Mouse (Mus musculus) midbrain, embryonic 11.5 days (tissue): ENCODE results near the gene Ctdsp1. TPM values are rescaled to one million over a fixed set of nuclear protein-coding genes. Genes with fewer than 3 reads are reported as not detected.

Experiments
- ATAC-seq: fragments of 200-750 bp; cut with Nextera tagmentation; 2 replicates; pipeline ENCODE4 v1.8.0; 2017; ENCODE audit warnings: moderate TSS enrichment, moderate library complexity; ENCODE audit not compliant: low FRiP score
- DNase-seq: peaks from one replicate; pipeline ENCODE4 v3.0.0; 2015; ENCODE audit warnings: low spot score; ENCODE audit errors: missing footprints
- H3K27ac ChIP-seq: fragments of 300-500 bp; sonication (generic); 2 replicates; pipeline ENCODE4 v1.5.1; 2014; ENCODE audit warnings: low read depth, low read length
- H3K27me3 ChIP-seq: fragments of 300-500 bp; sonication (generic); 2 replicates; pipeline ENCODE4 v1.6.1; 2014; ENCODE audit warnings: mild to moderate bottlenecking, low read length, moderate library complexity, mixed read lengths; ENCODE audit not compliant: control insufficient read depth, insufficient read depth
- H3K36me3 ChIP-seq: fragments of 300-500 bp; sonication (generic); 2 replicates; pipeline ENCODE4 v1.6.1; 2014; ENCODE audit warnings: mild to moderate bottlenecking, low read length, moderate library complexity, mixed read lengths; ENCODE audit not compliant: control insufficient read depth, insufficient read depth
- H3K4me1 ChIP-seq: fragments of 300-500 bp; sonication (generic); 2 replicates; pipeline ENCODE4 v1.6.1; 2014; ENCODE audit warnings: low read length; ENCODE audit not compliant: control insufficient read depth, insufficient read depth
- H3K4me2 ChIP-seq: fragments of 300-500 bp; sonication (generic); 2 replicates; pipeline ENCODE4 v1.6.1; 2014; ENCODE audit warnings: mild to moderate bottlenecking, moderate library complexity
- H3K4me3 ChIP-seq: fragments of 300-500 bp; sonication (generic); 2 replicates; pipeline ENCODE4 v1.5.1; 2014; ENCODE audit warnings: low read depth, low read length
- H3K9ac ChIP-seq: fragments of 300-500 bp; sonication (generic); 2 replicates; pipeline ENCODE4 v1.6.1; 2014; ENCODE audit warnings: low read length
- H3K9me3 ChIP-seq: fragments of 300-500 bp; sonication (generic); 2 replicates; pipeline ENCODE4 v1.6.1; 2016; ENCODE audit warnings: low read length; ENCODE audit not compliant: control insufficient read depth
- WGBS: fragments of 180-500 bp; shearing (Covaris S2); extraction: QIAGEN DNeasy Blood & Tissue Kit; methylation state at CpG from one replicate; pipeline ENCODE4 v1.1.7; 2014; 5-methylcytosine and 5-hydroxymethylcytosine counted together
- polyA plus RNA-seq: library from polyadenylated mRNA; unstranded; fragments of >200 nt; fragmentation: Nextera tagmentation; extraction: Ambion mirVana; gene quantifications from 2 replicates; pipeline ENCODE4 v1.2.1, GENCODE M21; 2014

Ctdsp1 gene
- polyA plus RNA-seq, 1 experiment from 2014 or later, result 37.9 TPM

DNA sequence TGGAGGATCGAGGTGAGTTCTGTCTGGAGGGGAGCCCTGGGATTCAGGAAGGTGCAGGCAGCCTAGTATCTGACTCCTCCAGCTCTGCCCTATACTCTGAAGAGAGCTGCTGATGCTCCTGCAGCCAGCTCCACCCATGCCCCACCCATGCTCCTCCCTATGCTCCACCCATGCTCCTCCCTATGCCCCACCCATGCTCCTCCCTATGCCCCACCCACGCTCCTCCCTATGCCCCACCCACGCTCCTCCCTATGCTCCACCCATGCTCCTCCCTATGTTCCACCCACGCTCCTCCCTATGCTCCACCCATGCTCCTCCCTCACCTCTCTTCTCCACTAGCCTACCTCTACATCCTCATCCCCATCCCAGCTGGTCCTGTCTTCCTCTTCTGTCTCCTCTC lies 23.8 kb downstream of the Ctdsp1 start:
- Histone ChIP-seq H3K9me3 (no peaks in the 10 kb centered on the region), H3K4me2 (no peak overlapping the region), H3K4me3 (no peak overlapping the region), H3K27me3 (no peaks in the 10 kb centered on the region), H3K4me1 (no peaks in the 10 kb centered on the region), H3K36me3 (no peaks in the 10 kb centered on the region), H3K9ac (no peak overlapping the region), H3K27ac (no peak overlapping the region)
- ATAC-seq (no peak), DNase-seq (no peak)
- WGBS, result 39% methylated on average over 4 of the region's 4 CpGs

DNA sequence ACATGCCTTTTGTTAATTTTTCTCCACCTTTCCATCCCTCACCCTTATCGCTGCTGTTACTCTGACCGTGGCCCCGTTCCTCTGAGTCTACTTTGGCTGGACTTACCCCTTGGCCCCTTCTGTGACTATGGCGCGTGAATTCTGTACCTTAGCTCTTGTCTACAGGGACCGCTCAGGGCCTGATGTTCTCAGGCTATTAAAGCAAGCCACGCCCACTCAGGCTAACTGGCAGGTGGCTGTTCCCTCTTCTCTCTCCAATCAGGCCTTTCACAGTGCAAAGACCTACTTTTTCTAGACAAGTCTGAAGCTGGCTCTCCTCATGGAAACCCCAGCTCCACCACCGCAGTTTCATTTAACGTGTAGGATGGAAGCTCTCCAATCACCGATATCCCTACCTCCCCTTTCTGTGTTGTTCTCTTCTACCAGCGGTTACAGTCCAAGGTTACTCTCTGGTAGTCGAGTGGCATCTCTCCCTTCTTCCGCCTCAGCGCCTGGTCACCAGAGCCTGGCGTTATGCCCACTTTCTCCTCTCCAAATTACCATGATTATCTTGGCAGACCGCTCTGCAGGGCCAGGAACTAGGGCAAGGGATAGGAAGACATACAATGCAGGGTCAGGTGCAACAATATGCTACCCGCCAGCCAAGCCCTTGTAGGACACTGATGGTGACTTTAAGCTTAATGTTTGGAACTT lies 27.6 kb downstream of the Ctdsp1 start:
- no peak overlapping the region for H3K4me3 ChIP-seq
- no peak for DNase-seq

DNA sequence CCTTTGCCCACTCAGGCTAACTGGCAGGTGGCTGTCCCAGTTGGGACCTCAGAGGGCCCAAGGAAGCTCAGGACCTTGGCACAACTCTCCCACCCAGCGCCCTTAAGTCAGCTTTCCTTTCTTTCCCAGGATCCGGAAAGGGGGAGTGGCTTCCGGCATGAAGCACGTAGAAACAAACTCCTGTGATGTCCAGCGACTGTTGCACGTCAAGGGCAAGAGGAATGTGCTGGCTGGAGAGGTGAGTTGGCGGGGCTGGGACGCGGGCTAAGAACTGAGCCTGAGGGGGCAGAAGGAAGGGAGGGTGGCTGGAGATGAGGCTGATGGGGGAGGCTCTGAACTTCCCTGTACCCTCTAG lies 28.1 kb downstream of the Ctdsp1 start:
- DNase-seq, result no peak
- no peaks in the 10 kb centered on the region for H3K9me3 ChIP-seq
- no peaks in the 10 kb centered on the region for H3K27me3 ChIP-seq

More for the DNA sequence above, 27.6 kb downstream of the Ctdsp1 start:
- WGBS, result 83% methylated on average over 17 of the region's 17 CpGs
- H3K9me3 ChIP-seq, result no peaks in the 10 kb centered on the region
- ATAC-seq, result no peak
- H3K36me3 ChIP-seq, result no peaks in the 10 kb centered on the region
- no peak overlapping the region for H3K27ac ChIP-seq
- no peak overlapping the region for H3K4me2 ChIP-seq
- H3K9ac ChIP-seq, result no peak overlapping the region
- no peaks in the 10 kb centered on the region; the same call in 1 of the 2 replicates for H3K4me1 ChIP-seq
- no peaks in the 10 kb centered on the region for H3K27me3 ChIP-seq

DNA sequence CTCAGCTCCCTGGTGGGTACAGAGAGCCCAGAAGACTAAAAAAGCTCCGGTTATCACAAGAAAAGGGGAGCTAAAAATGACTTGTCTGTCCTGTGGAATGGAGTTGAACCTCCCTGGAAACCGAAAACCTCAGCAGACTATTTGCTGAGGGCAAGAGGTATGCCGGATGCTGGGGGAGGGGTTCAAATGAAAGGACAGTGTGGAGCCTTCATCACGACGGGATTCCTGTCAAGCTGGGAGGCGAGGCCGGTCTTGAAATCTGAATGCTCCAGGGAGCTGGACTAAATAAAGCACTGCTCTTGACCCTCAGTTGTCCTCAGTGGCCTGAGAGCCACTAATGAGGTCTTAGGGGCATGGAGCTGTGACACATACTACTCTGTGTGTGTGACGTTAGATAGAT lies 31.8 kb downstream of the Ctdsp1 start:
- Histone ChIP-seq H3K27me3 (no peaks in the 10 kb centered on the region), H3K9ac (no peak overlapping the region), H3K4me2 (no peak overlapping the region), H3K27ac (no peak overlapping the region), H3K4me3 (no peak overlapping the region), H3K9me3 (no peaks in the 10 kb centered on the region), H3K36me3 (no peaks in the 10 kb centered on the region), H3K4me1 (no peaks in the 10 kb centered on the region; the same call in 1 of the 2 replicates)
- ATAC-seq (no peak), DNase-seq (no peak)
- 46% methylated on average over 8 of the region's 8 CpGs for WGBS

More for the DNA sequence above, 28.1 kb downstream of the Ctdsp1 start:
- no peak for ATAC-seq
- Histone ChIP-seq H3K9ac (no peak overlapping the region), H3K4me2 (no peak overlapping the region), H3K36me3 (no peaks in the 10 kb centered on the region), H3K4me3 (no peak overlapping the region), H3K27ac (no peak overlapping the region), H3K4me1 (no peaks in the 10 kb centered on the region; the same call in 1 of the 2 replicates)
- 77% methylated on average over 9 of the region's 9 CpGs for WGBS

DNA sequence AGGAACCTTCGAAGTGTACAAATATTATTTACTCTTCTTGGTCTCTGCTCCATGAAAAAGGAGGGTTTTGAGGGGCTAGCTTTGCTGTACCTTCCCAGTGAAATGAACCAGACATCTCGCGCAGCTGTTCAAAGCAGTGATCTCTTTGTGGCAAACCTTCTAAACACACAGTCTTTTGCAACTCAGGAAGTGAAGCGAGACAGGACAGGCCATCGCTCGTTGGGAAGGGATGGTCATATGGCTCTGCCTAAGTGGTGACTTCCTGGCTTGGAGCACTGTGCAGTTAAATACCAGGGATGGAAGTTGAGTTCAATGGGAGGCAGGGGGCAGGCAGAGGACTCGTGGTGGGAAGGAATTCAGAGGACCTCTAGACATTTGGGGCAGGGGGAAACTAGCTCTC lies 34.5 kb downstream of the Ctdsp1 start:
- no peak for ATAC-seq
- no peak for DNase-seq
- no peaks in the 10 kb centered on the region; the same call in 1 of the 2 replicates for H3K4me1 ChIP-seq
- H3K27ac ChIP-seq, result no peak overlapping the region
- WGBS, result 80% methylated on average over 7 of the region's 7 CpGs
- H3K36me3 ChIP-seq, result no peaks in the 10 kb centered on the region
- no peak overlapping the region for H3K9ac ChIP-seq
- H3K4me2 ChIP-seq, result no peak overlapping the region
- H3K9me3 ChIP-seq, result no peaks in the 10 kb centered on the region
- H3K27me3 ChIP-seq, result no peaks in the 10 kb centered on the region
- no peak overlapping the region for H3K4me3 ChIP-seq

DNA sequence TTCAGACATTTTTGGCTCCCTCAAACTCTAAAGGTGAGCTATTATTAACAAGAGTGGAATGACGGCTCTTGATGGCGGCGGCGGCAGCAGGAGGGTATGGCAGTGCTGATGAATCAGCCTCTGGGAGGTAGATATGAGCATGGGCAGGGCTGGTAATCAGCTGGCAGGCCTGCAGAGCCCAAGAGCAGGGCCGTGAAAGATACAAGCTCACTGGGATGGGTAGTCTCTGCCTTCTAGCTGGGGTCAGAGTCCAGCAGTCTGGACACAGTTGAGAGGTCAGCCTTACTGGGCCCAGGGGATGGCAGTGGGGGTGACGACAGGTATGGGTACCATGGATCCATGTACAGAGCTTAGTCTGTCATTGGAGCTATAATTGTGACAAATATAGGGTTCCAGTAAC lies 41.9 kb downstream of the Ctdsp1 start:
- DNase-seq, result no peak
- Histone ChIP-seq H3K36me3 (peaks cover 5% of the 10 kb centered on the region; the same call in 1 of the 2 replicates), H3K4me2 (no peak overlapping the region), H3K27ac (no peak overlapping the region), H3K4me1 (no peaks in the 10 kb centered on the region), H3K4me3 (no peak overlapping the region), H3K9me3 (no peaks in the 10 kb centered on the region), H3K9ac (no peak overlapping the region), H3K27me3 (no peaks in the 10 kb centered on the region)
- WGBS, result 86% methylated on average over 6 of the region's 6 CpGs
- no peak for ATAC-seq

DNA sequence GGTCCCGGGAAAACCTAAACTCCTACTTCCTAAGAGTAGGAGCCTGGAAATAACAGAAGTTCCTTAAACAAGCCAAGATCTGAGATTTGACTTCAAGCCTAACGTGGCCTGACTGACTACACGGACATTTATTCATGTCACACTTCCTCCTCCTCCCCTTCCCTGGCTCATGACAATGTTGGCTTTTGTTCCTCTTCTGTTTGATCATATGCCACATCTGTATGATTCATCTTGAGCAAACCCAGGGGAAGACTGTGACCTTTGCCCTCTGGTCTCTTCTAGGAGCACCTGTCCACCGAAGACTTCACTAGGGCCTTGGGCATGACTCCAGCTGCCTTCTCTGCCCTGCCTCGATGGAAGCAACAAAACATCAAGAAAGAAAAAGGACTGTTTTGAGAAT lies 43.3 kb downstream of the Ctdsp1 start:
- 73% methylated on average over 5 of the region's 5 CpGs for WGBS
- Histone ChIP-seq H3K4me2 (no peak overlapping the region), H3K4me1 (no peaks in the 10 kb centered on the region), H3K36me3 (peaks cover 6% of the 10 kb centered on the region; the same call in 1 of the 2 replicates), H3K4me3 (no peak overlapping the region), H3K27me3 (no peaks in the 10 kb centered on the region), H3K27ac (no peak overlapping the region), H3K9me3 (no peaks in the 10 kb centered on the region), H3K9ac (no peak overlapping the region)
- no peak for DNase-seq
- ATAC-seq, result no peak

DNA sequence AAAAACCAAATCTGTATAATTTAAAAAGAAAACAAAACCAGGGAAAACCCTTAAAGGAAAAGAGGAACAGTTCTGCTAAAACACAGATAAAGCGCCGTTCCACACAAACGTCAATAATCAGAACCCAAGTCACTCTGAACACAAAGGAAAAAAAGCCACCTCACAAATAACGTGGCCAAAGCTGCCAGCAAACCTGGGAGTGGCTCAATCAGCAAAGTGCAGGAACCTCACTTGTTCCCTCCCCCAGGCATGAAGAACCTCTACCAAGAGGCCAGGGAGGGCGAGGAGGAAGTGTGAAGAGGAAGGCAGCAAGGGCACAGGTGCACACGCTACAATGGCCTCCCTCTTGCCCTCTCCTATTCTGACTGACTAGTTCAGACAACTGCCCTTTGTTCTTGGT lies 44.3 kb downstream of the Ctdsp1 start:
- Histone ChIP-seq H3K9me3 (no peaks in the 10 kb centered on the region), H3K4me1 (no peaks in the 10 kb centered on the region), H3K4me2 (no peak overlapping the region), H3K36me3 (peaks cover 6% of the 10 kb centered on the region; the same call in 1 of the 2 replicates), H3K9ac (no peak overlapping the region), H3K27ac (no peak overlapping the region), H3K27me3 (no peaks in the 10 kb centered on the region), H3K4me3 (no peak overlapping the region)
- 93% methylated on average over 6 of the region's 6 CpGs for WGBS
- DNase-seq (no peak), ATAC-seq (no peak)

DNA sequence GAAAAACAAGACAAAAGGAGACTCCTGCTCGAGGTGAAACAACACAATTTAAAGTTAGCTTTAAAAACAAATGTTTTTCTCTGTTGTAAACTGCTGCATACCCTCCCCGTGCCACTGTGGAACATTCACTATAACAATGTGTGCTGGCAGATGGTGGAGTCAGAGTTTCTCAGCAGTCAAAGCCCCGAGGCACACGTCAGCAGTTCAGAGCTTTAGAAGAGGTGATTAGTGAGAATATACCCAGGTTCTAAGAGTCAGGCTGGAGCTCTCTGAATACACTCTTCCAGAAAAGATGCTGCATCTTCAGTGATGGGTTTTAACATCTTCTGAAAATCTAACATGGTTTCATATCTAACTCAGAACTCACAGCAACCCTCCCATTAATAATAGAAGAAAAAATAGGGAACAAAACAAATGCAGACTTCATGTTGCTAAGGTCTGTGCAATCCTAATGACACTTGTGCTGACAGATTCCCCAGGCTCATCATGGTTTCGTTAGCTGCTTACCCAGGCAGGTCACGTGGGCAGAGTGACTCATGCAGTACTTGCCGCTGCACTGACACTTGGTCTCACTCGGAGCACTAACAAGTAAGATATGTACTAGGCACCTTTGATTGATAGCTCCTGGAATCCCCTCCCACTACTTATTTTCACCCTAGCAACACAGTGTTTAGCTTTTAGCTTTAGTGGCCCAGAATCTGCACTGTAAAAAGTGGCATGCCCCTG lies 46.6 kb downstream of the Ctdsp1 start:
- Histone ChIP-seq H3K27me3 (no peaks in the 10 kb centered on the region), H3K9ac (no peak overlapping the region), H3K9me3 (no peaks in the 10 kb centered on the region), H3K4me1 (no peaks in the 10 kb centered on the region), H3K27ac (no peak overlapping the region), H3K4me3 (no peak overlapping the region), H3K4me2 (no peak overlapping the region), H3K36me3 (peaks cover 6% of the 10 kb centered on the region; the same call in 1 of the 2 replicates)
- no peak for DNase-seq
- 88% methylated on average over 8 of the region's 8 CpGs for WGBS
- ATAC-seq, result no peak
